Mouse (Mus musculus) fibroblast of lung, adult 2 months (primary cell): ENCODE measurements at regions not wholly inside any gene's neighbourhood (a gene's known extent, or its start where the extent isn't known, plus 50 kb on each side); places are given as distances from the start of the nearest gene placed in this dataset.
A peak's percentile ranks its signal among the peaks of the same experiment; 100 is the strongest.

Experiments used
- DNase-seq: peaks from one replicate; pipeline ENCODE4 v3.0.0-alpha.2; 2011; ENCODE audit warnings: low read depth

DNA sequence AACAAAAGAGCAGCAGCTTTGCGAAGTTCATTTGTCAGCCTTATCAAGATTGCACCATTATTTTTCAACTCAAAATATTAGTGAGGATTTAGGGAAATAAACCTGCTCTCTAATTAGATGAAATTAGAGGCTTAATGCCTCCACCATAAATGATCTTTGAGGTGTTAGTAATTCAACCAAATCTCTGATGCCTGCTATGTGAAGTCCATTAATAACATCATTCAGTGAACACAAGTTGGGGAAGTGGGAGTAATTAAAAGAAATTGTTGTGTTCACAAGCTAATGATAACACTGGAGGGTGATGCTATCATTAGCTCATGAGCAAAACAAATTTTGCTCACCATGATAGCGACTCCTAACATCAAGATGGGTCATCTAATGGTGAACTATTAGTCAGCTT is 246.0 kb downstream of the Ttc6 start:
- no peak for DNase-seq

DNA sequence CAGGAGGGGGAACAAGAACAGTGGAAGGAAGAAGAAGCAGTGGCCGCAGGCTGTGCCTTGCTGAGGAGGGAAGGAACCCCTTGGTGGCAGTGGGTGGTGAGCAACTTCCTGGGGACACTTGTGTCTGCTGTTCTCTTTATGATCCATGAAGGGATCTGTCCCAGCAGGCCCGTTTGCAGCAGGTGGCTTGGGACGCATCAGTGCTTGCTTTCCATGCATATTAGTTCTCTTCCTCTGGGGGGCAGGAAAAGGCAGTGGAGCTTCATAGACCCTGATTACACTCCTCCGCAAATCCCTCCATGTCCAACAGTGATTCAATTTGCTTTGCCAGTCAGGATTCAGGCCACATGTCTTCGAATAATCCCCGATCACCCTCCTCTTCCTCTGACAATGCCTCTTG is 259.9 kb downstream of the Ttc6 start:
- no peak for DNase-seq

DNA sequence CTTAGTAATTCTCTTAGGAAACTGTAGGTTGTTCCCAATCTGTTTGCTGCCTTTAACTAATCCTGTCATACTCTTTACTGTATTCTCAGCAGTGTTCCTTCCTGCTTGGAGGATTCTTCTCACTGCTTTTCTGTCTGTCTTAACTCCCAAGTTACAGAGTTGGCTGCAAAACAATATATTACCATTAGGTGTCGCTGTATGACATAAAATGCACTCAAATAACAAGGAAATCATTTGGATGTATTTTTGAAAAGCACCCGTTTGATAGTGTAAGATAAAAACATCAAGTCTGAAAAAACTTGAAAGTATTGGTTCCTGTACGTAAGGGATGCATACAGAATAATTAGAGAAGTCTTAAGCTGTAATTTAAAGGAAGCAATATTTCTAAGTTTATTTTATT is 261.8 kb downstream of the Ttc6 start:
- DNase-seq, result peak; percentile 19

DNA sequence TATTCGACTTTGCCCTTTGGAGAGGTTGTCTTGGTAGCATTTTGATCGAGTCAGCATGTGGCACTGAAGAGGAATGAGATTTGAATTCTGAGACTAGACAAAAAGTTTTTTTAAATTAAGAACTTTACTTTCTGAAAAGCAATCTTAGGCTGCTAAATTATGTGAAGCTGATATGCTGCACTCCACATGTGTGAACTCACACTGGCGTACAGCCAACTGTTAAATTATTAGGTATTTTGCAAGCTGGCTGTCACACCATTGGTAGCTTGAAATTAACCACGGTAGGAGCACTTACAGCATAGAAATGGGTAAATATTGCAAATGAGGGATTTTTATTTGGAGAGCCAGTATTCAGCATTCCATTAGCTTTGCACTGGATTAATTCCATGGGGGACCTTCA is 278.9 kb downstream of the Ttc6 start:
- DNase-seq, result no peak

DNA sequence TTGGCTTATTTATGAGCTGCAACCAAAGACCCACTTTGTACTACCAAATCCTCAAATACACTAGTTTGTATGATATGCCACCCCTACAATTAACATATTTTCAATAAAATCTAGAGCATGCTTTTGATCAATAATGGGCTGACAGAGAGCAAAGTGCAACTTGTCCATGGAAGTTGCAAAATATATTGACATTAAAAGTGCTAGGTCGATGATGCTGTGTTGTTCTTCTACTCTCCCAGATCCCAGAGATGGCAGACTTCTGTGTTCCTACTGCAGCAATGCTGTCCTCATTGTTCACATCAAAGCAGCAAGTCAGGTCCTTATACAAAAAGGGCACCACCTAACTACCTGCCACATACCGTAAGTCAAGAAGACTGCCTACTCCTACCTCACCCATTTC is 307.1 kb downstream of the Ttc6 start:
- no peak for DNase-seq

DNA sequence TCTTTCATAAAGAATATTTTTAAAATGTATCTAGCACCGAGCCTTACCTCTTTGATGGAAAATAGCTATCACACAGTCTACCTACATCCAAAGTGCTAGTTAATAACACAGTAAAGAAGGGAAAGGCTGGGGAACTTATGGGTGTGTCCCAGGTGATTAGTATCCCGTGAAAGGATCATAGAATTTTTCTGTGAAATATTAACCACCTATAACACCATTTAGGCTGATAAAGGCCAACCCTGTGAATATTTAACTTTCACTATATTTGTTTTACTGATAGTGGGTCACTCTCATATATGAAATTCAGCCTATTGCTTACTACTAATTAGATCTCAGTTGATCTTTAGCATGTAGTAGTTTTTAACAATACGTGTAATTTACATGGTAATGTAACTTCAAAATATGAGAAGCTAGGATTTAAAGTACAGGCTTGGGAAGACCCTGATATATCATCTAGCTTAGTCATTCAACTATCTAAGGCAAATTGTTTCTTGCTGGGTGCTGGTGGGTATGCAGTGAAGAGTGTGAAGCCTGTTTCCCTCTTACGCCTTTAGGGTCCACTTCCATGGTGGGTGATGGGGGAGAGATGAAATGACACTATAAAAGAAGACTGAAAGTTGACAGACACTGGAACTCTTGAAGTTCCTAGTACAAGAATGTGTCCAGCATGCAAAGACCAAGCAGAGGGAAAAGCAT is 320.6 kb upstream of the Sstr1 start:
- DNase-seq, result no peak

DNA sequence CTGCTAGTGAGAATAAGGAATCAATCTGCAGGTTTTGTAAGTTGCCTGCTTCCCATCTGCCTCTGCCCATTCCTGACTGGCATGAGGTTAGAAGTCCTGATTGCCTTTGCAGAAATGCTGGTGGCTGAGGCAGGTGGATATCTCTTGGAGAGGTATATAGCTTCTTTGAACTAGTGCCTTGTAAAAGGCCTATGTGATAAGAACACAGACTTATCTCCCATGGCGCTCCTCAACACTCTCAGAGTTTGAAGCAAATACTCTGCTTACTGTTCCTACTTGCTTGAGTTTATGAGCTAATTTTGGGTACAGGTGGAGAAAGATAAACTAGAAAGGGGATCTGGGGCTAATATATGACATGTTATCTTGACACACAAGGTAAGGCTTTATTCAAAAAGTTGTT is 320.0 kb upstream of the Sstr1 start:
- DNase-seq, result no peak

DNA sequence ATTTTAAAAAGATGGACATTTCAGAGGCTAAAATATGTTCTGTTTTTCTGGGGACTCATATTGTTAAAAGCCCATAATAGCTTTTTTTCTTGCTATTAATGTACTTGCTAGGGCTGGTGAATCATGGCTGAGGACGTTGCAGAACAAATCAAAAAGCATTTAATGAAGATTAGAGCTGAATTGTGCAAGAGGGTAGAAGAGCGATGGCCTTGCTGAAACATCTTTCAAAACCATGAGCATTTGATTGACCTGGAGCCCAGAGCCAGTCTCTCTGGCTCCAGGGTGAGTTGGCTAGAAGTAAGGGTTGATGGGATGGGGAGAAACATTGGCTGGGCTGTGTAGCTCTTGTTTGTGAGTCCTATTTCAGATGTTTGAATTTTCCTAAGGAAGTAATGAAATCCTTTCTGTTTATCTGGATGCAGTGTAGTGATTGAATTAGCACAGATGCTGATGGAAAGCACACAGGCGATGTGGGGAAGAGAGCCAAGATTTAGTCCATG is 313.8 kb upstream of the Sstr1 start:
- no peak for DNase-seq

DNA sequence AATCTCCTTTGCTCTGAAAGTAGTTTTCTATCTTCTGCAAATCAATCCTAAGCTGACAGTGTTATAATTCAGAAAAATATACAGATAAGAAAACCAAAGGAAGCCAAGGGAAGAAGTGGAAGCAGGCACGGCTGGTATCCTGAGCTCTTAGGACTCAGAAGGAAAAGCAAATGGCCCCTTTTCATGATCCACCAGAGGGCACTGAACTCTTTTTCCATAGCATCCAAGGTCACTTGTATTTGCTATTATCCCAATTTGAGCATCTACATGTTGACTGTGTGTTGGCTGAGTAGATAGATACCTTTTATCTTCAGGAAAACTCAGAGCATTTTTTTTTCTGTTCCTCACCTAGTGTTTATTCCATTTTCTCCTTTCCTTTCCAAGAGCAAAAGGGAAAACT is 306.9 kb upstream of the Sstr1 start:
- no peak for DNase-seq

DNA sequence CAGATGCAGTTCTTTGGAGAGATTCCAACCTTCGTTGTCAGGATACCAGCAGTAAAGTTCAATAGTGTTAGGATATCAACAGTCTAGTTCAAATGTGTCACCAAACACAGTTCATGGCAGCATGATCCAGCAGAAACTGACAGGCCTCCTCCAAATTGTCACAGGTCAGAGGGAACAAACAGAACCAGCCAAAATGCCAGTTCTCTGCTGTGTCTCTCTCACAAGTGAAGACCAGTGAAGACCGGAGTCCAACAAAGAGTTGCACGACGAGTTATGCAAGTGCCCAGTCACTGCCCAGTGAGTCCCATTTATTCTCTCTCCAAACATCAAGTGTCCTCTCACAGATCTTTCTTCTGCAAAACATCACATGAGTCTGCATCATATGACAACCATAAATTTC is 293.4 kb upstream of the Sstr1 start:
- no peak for DNase-seq

DNA sequence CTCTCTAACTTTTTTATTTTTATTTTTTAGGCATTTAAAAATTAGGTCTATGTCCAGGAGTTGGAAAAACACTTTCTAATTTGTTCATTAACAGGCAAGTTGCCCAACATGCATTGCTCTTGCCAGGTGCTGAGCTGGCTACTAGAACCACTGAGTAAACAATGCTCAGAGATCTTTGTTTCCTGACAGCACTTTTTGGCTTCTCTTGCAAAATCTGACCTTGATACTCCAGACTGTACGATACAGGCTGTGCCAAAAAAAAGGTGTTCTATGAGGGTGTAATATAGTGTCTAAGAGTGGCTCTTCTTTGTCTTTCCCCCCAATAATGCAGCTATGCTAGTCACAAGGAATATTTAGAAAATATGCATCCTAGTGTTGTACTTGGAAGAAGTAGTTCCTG is 289.5 kb upstream of the Sstr1 start:
- no peak for DNase-seq

DNA sequence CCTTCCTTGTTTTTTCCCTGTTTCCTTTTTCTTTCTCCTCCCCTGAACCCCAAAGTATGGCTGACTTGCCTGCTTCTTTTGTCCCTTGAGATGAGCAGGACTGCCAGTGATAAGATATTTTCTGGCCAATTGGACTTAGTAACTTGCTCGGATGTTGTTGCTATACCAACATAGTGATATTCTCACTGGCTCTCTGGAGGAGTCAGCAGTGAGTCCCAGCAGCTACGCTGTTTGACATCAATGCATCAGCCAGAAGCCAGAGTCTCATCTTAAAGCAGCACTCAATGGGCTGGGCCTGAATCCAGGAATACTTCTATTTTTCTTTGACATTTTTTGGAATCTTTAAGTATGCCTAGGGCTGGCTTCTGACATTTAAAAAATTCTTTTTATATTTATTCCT is 287.1 kb upstream of the Sstr1 start:
- no peak for DNase-seq

DNA sequence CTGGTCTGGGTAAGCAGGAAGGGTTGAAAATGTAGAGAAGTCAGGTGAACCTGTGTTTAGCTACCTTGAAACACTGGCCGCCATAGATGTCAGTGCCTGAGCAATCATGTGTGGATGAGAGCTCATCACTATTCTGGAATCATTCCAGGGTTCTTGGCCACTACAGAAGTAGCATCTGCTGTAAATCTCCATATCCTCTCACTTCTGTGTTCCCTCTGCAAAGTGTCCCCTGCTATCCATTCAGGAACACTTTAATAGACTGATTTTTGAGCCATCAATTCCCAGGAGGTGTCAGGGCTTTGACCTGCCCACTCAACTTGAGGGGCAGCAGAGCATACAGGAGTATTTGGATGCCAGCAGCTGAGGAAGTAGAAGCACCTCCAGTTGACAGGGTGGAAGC is 284.7 kb upstream of the Sstr1 start:
- no peak for DNase-seq

DNA sequence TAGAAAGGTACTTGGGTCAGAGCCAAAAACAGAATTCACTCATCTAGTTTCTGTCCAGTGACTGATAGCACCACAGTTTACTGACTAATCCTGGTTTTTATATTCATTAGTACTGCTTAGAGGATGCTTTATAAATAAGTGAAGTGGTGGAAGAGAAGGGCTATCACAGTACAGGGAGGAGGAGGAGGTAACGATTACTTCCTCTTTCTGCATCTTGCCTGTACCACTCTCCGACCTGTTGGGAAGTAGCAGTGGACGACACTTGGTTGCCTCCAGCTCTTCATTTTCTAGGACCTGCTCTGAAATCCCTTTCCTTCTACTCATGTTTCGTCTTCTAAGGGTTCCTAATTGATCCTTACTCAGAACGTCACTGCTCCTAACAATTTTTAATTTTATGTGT is 283.5 kb upstream of the Sstr1 start:
- no peak for DNase-seq

DNA sequence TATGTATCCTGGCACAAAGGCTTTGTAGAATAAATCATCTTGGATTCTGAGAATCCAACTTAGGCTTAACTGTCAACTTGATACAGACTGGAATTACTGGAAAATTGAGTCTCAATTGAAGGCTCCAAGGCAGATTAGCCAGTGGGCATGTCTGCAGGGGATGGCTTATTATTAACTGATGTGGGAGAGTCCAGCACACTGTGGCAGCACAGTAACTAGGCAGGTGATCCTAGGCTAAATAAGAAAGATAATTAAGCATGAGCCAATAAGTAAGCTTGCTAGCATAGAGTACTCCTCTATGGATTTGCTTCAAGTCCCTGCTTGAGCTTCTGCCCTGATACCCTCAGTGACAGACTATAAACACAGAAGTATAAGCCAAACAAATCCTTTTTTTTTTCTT is 279.7 kb upstream of the Sstr1 start:
- DNase-seq, result no peak

DNA sequence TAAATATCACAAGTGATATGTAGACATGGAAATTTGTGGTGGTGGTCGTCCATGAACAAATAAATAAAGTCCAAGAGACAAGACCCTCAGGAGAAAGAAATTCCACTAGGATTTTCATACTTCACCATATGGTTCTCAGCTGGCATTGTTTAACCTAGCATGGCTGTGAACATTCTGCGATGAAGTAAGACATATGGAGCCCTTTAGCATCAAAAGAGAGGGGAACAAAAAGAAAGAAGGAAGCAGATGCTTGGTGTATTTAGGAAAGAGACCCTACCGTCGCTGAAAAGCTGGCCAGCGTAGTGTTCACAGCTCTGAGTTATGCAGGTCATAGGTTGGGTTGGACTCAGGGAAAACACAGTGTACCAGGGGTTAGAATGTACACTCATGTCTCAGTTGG is 261.7 kb upstream of the Sstr1 start:
- no peak for DNase-seq

DNA sequence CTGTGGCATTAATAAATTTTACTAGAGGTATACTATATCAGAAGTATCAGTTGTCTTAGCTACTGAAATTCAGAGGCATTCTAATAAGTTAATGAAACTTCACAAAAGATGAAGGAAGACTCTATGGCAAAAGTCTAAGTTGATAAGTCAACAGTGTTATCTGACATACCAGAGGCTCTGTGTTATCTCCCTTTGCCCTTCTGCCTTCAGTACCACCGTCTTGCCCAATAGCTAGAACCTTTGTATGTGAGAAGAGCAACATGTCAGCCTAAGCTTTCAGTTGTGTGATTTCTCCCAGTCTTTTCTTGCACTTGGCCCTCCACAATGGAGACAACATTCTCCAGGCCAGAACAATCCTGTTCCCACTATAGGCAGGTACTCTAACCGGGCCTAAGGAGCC is 253.0 kb upstream of the Sstr1 start:
- no peak for DNase-seq

DNA sequence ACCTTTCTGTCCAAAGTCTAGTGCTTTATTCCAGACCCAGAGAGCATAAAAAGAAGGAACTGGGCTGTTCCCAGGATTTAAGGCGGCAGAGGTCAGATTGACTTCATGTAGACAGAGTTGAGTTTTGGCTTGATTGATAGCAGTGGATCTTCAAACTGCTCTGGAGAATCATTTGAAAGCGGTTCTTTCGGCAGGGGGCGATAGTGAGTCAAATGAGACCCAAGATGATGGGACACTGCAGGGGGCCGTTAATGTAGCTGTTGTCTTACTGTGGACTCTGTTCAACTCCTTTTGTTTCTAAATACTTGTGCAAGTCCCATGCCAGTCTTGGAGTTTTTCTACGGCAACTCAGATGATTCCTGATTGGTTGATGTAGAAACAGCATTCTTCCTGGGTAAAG is 251.4 kb upstream of the Sstr1 start:
- no peak for DNase-seq

DNA sequence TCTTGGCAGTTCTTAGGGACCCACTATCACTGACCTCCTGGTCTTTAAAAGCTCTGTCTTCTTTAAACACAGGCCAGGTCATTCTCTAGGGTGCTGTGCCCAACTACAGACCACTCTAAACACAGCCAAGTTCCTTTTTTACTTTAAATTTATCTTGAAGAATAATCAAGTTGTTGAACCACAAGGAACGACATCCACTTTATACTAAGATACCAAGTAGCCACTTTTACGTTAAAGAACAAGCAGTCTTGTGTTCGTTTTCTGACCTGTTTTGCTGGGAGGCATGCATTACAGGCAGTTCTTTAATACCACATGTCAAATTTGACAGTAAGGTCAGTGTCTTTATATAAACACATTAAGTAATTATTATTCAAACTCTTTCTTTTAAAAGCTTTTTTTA is 242.4 kb upstream of the Sstr1 start:
- no peak for DNase-seq

DNA sequence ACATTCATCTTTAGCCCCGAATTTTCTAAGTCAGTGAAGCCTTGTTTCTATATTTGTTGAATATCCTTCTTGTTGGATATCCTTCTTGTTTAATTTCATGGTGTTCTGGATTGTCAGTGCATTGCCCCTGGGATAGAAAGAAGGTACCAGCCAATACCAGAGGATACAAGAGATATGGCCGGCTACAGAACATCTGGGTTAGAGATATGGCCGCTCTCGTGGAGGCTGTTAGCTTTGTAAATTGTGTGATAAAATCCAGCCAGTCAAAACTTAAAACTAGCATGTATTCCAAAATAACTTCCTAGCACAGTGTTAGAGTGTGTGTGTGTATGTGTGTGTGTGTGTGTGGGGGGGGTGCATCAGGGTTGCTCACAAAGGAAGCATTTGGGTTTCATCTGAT is 241.4 kb upstream of the Sstr1 start:
- no peak for DNase-seq

DNA sequence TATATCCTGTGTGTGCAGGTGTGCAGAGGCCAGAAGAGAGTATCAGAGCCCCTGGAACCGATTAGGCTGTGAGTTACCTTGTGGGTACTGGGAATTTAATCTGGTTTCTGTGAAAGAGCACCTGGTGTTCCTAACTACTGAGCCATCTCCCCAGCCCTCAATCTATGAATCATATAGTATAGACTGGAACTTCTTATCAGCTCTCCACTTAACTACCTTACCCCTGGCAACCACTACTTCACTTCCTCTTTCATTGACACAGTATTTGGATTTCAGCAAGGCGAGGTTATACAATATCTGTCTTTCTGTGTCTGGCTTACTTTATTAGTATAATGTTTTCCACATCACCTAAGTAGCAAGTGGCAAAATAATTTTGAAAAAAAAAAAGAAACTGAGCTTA is 239.1 kb upstream of the Sstr1 start:
- DNase-seq, result no peak
